Mouse (Mus musculus): ENCODE results near the gene Plekha6.
A peak's percentile ranks its signal among the peaks of the same experiment; 100 is the strongest.

Gene Plekha6

GRCm38 (mm10) chr1:133182016-133182705, 18.2 kb downstream of the Plekha6 start:
- no peak for DNase-seq (ENCODE audit: low read depth, low spot score)

GRCm38 (mm10) chr1:133182706-133183095, 18.7 kb downstream of the Plekha6 start:
- no peak for DNase-seq (ENCODE audit: low read depth, low spot score)

GRCm38 (mm10) chr1:133183141-133183925, 19.3 kb downstream of the Plekha6 start:
- DNase-seq (ENCODE audit: low read depth, low spot score), result no peak

- DNase-seq (ENCODE audit: low read depth, low spot score), result no peak
These were observed 24.1 kb downstream of the Plekha6 start for GRCm38 (mm10) chr1:133187948-133188680.

- no peak for DNase-seq (ENCODE audit: low read depth, low spot score)
These were observed 24.7 kb downstream of the Plekha6 start for GRCm38 (mm10) chr1:133188719-133189118.

GRCm38 (mm10) chr1:133189471-133189870, 25.5 kb downstream of the Plekha6 start:
- DNase-seq (ENCODE audit: low read depth, low spot score), result no peak

- no peak for DNase-seq (ENCODE audit: low read depth, low spot score)
These were observed 26.5 kb downstream of the Plekha6 start for GRCm38 (mm10) chr1:133190550-133190949.

GRCm38 (mm10) chr1:133196181-133196580, 32.2 kb downstream of the Plekha6 start:
- DNase-seq (ENCODE audit: low read depth, low spot score), result no peak

- no peak for DNase-seq (ENCODE audit: low read depth, low spot score)
These were observed 33.3 kb downstream of the Plekha6 start for GRCm38 (mm10) chr1:133197266-133197665.

GRCm38 (mm10) chr1:133199706-133200105, 35.7 kb downstream of the Plekha6 start:
- no peak for DNase-seq (ENCODE audit: low read depth, low spot score)

- DNase-seq (ENCODE audit: low read depth, low spot score), result no peak
These were observed 37.5 kb downstream of the Plekha6 start for GRCm38 (mm10) chr1:133201499-133201898.

GRCm38 (mm10) chr1:133203701-133204100, 39.7 kb downstream of the Plekha6 start:
- no peak for DNase-seq (ENCODE audit: low read depth, low spot score)

- no peak for DNase-seq (ENCODE audit: low read depth, low spot score)
These were observed 40.4 kb downstream of the Plekha6 start for GRCm38 (mm10) chr1:133204341-133204849.

GRCm38 (mm10) chr1:133204985-133205384, 41.0 kb downstream of the Plekha6 start:
- no peak for DNase-seq (ENCODE audit: low read depth, low spot score)

GRCm38 (mm10) chr1:133208086-133208815, 44.2 kb downstream of the Plekha6 start:
- DNase-seq (ENCODE audit: low read depth, low spot score), result no peak

GRCm38 (mm10) chr1:133209036-133209435, 45.0 kb downstream of the Plekha6 start:
- DNase-seq (ENCODE audit: low read depth, low spot score), result no peak

- DNase-seq (ENCODE audit: low read depth, low spot score), result peak; percentile 10
These were observed 45.5 kb downstream of the Plekha6 start for GRCm38 (mm10) chr1:133209482-133209881.

GRCm38 (mm10) chr1:133209901-133210516, 46.0 kb downstream of the Plekha6 start:
- no peak for DNase-seq (ENCODE audit: low read depth, low spot score)

GRCm38 (mm10) chr1:133210766-133211165, 46.8 kb downstream of the Plekha6 start:
- DNase-seq (ENCODE audit: low read depth, low spot score), result no peak

GRCm38 (mm10) chr1:133212273-133212672, 48.3 kb downstream of the Plekha6 start:
- no peak for DNase-seq (ENCODE audit: low read depth, low spot score)

GRCm38 (mm10) chr1:133213098-133213497, 49.1 kb downstream of the Plekha6 start:
- no peak for DNase-seq (ENCODE audit: low read depth, low spot score)

Measured in A20 (cell line).